Mouse (Mus musculus): Measurements from ENCODE around the gene Grid1.

Gene Grid1

GRCm38 (mm10) chr14:35242882-35243281 lies 423.0 kb downstream of the Grid1 start:
- no peak for DNase-seq

GRCm38 (mm10) chr14:35244776-35245548 lies 425.1 kb downstream of the Grid1 start:
- no peak for DNase-seq

- DNase-seq = no peak
Observed at GRCm38 (mm10) chr14:35250412-35250811, 430.5 kb downstream of the Grid1 start.

GRCm38 (mm10) chr14:35254477-35254876 lies 434.6 kb downstream of the Grid1 start:
- no peak for DNase-seq

- DNase-seq = no peak
Observed at GRCm38 (mm10) chr14:35270260-35270659, 450.4 kb downstream of the Grid1 start.

- no peak for DNase-seq
Observed at GRCm38 (mm10) chr14:35309201-35309600, 489.3 kb downstream of the Grid1 start.

GRCm38 (mm10) chr14:35313380-35314299 lies 493.7 kb downstream of the Grid1 start:
- no peak for DNase-seq

GRCm38 (mm10) chr14:35326306-35326705 lies 506.4 kb downstream of the Grid1 start:
- peak; percentile 2 for DNase-seq

GRCm38 (mm10) chr14:35336561-35336960 lies 516.7 kb downstream of the Grid1 start:
- DNase-seq = no peak

- DNase-seq = no peak
Observed at GRCm38 (mm10) chr14:35356011-35356410, 536.1 kb downstream of the Grid1 start.

- no peak for DNase-seq
Observed at GRCm38 (mm10) chr14:35356480-35357085, 536.7 kb downstream of the Grid1 start.

- DNase-seq = peak; percentile 35
Observed at GRCm38 (mm10) chr14:35358136-35358821, 538.4 kb downstream of the Grid1 start.

GRCm38 (mm10) chr14:35365177-35365944 lies 545.5 kb downstream of the Grid1 start:
- DNase-seq = no peak

- DNase-seq = no peak
Observed at GRCm38 (mm10) chr14:35374374-35374773, 554.5 kb downstream of the Grid1 start.

- DNase-seq = no peak
Observed at GRCm38 (mm10) chr14:35393591-35393990, 573.7 kb downstream of the Grid1 start.

GRCm38 (mm10) chr14:35404249-35404908 lies 584.5 kb downstream of the Grid1 start:
- DNase-seq = no peak

GRCm38 (mm10) chr14:35430259-35430658 lies 610.4 kb downstream of the Grid1 start:
- DNase-seq = no peak

- no peak for DNase-seq
Observed at GRCm38 (mm10) chr14:35453702-35454101, 633.8 kb downstream of the Grid1 start.

- no peak for DNase-seq
Observed at GRCm38 (mm10) chr14:35468254-35468653, 648.3 kb downstream of the Grid1 start.

GRCm38 (mm10) chr14:35486017-35486416 lies 666.1 kb downstream of the Grid1 start:
- DNase-seq = no peak

- no peak for DNase-seq
Observed at GRCm38 (mm10) chr14:35502324-35502723, 682.4 kb downstream of the Grid1 start.

Data from lung, postnatal 36 days (tissue).